Mouse (Mus musculus) inflammation-experienced regulatory T-cells, adult 16 weeks (primary cell): ENCODE data around the gene Il16. TPM values are rescaled to one million over a fixed set of nuclear protein-coding genes. Genes with fewer than 3 reads are reported as not detected.

Experiments
- polyA plus RNA-seq: library from polyadenylated mRNA; unstranded; fragments of 100-300 nt; shearing (Covaris generic); gene quantifications from one replicate; pipeline ENCODE4 v1.2.1, GENCODE M21; 2017

Gene Il16
- 570 TPM for polyA plus RNA-seq

DNA sequence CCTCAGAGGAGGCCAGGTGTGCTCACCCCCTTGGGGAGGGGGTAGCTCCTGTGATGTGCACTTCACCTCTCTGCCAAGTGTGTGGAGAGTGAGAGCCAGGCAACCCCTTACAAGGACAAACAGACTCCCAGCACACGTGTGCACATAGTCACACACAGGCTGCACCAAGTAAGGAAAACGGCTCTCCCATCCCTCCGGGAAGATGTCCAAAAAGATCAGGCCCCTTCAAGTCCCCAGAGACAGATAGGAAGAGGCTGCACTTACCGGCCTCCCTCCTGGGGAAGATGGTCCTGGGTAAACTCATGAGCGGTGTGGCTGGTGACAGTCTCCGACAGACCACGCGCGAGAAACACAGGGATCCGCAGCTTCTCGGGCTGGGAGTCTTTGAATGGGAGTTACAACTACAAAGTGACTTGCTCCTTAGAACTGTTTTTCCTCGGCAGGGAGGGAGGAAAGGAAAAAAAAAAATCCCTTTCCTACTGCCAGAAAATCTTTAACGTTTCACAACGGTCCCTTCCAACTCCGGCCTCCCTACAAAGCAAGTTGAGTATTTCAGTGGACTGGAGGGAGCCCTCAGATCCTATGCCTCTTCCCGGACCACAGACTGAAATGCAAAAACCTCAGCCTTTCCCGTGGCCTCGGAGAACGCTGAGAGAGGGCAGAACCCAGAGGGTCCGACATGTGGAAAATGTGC, at the start of gene Il16:
Gene Il16 (minus strand): TSS at position 314 of the 694 bp plus-strand sequence.

DNA sequence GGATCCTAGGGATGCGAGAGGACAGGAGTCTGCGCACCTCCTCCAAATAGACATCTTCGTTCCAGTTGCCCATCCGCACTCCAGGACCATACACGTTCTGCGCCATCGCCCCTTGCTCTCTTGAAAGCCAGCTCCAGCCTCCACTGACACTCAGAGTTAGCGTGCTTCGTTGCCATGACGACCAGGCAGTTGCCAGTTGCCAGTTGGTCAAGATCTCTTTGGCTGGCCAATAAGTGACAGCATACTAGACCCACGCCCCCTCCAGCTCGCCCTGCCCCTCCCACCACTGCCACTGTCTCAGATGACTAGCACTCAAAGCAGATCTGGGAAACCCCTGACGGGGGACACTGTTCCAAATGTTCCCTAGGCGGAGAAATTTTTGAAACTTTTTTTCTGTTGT, 49.2 kb upstream of the Il16 start, which contains the start of gene Cfap161:
Gene Cfap161 (minus strand): TSS at position 176 of the 400 bp plus-strand sequence.

DNA sequence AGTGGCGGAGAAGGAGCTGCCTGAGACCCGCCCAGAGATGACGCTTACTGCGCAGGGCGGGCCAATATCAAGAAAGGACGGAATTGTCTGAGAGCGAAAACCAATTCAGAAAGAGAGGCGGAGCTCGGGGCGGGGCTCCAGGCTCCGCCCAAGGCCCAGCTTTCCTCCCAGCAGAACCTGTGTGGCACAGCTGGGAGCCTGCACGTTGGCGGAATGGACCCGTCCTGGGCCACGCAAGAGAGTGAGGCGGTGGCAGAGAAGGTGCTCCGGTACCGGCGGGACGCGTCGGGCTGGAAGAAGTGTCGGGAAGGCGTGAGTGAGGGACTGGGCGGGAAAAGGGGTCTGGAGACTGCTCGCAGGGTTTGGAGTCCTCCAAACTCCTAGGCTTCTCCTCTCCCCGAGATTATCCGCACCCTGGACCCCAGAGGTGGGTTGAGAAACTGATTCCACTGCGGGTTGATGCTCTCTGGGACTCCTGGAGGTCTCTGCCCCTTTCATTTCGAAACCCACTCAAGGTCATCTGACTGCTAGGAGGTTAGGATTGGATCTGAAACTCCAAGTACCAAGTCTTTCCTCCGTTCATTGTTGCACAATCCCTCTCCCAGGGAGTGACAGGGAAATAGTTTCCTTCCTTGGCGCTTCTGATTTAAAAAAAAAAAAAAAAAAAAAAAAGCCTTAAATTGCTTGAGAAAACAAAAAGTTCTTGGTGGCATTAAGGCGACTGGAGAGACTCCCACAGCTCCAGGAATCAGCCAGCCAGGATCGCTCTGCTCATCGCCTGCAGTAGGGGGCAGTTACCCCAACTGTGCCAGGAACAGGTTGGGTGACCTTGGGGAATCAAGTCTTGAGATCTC, 113.5 kb downstream of the Il16 start, which contains the start of gene Stard5:
Gene Stard5 (plus strand): TSS at position 132 of the 854 bp plus-strand sequence.

Other genes with a start within 250 kb of the Il16 start
- 2.8 TPM for gene Tmc3, start 160.8 kb downstream of the Il16 start, polyA plus RNA-seq
- gene Stard5, start 113.8 kb downstream of the Il16 start, polyA plus RNA-seq, result 54.8 TPM
- not detected for gene Cfap161, start 49.2 kb upstream of the Il16 start, polyA plus RNA-seq
- gene Tlnrd1, start 138.6 kb upstream of the Il16 start, polyA plus RNA-seq, result 0.32 TPM
- gene Mesd, start 138.7 kb upstream of the Il16 start, polyA plus RNA-seq, result 64.2 TPM